Mouse (Mus musculus): Measurements from ENCODE around the gene Ddi1.

DNA sequence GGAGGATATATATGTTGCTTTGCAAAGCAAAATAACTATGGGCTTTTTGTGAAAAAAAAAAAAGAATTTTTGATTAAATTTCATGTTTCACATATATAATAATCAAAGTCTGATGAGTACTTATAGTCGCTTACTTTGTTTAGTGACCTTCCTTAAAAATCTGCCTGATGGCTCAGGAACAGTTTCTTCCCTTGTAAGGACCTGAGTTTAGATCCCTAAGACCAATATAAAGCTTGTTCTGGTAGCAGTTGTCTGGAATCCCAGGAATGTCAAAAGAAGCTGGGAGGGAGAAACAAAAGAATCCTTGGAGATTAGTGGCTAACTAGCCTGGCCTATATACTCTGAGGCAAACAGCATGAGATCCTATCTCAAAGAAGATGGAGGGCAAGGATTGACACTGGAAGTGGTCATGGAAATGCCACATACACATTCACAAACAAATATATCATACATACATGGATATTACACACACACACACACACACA is at the start of gene Ddi1:
- TF ChIP-seq USF2 (IDR thresholded peaks at IDR 0.05; ENCODE audit: borderline replicate concordance in 1 of 2, insufficient read depth in 1 of 2, low read depth in 1 of 2, low read length in 2 of 2) = no peak
- no peak for TF ChIP-seq POLR2AphosphoS5 (IDR thresholded peaks at IDR 0.05; ENCODE audit: borderline replicate concordance, low read depth, low read length)
- TF ChIP-seq ZC3H11A (IDR thresholded peaks at IDR 0.05; ENCODE audit: low read depth, low read length) = no peak
- no peak for TF ChIP-seq CTCF (IDR thresholded peaks at IDR 0.05 in 2 of 3, conservative IDR thresholded peaks at IDR 0.05 in 1 of 3; ENCODE audit: control insufficient read depth in 1 of 3, insufficient read depth in 1 of 3, low read depth in 2 of 3, low read length in 3 of 3, poor library complexity in 1 of 3, severe bottlenecking in 1 of 3)
- no peak for TF ChIP-seq POLR2A (IDR thresholded peaks at IDR 0.05; ENCODE audit: control insufficient read depth in 1 of 2, insufficient read depth in 1 of 2, low read depth in 1 of 2, low read length in 2 of 2, poor library complexity in 1 of 2)
- no peak for TF ChIP-seq RCOR1 (IDR thresholded peaks at IDR 0.05; ENCODE audit: low read depth, low read length)

Measured in MEL (cell line).